Mouse (Mus musculus) midbrain, embryonic 16.5 days (tissue): ENCODE results near the gene Gpr68. TPM values are rescaled to one million over a fixed set of nuclear protein-coding genes. Genes with fewer than 3 reads are reported as not detected.

ENCODE experiments used
- ATAC-seq: fragments of 200-750 bp; cut with Nextera tagmentation; 2 replicates; pipeline ENCODE4 v1.8.0; 2017; ENCODE audit warnings: moderate TSS enrichment
- H3K27ac ChIP-seq: fragments of 300-500 bp; sonication (generic); 2 replicates; pipeline ENCODE4 v1.5.1; 2014; ENCODE audit warnings: mild to moderate bottlenecking, low read length, mixed read lengths
- H3K27me3 ChIP-seq: fragments of 300-500 bp; sonication (generic); 2 replicates; pipeline ENCODE4 v1.6.1; 2014; ENCODE audit warnings: low read depth, low read length, mixed read lengths; ENCODE audit not compliant: control insufficient read depth, insufficient read depth
- H3K36me3 ChIP-seq: fragments of 300-500 bp; sonication (generic); 2 replicates; pipeline ENCODE4 v1.6.1; 2014; ENCODE audit warnings: mild to moderate bottlenecking, low read length, moderate library complexity, mixed read lengths; ENCODE audit not compliant: control insufficient read depth, insufficient read depth
- H3K4me1 ChIP-seq: fragments of 300-500 bp; sonication (generic); 2 replicates; pipeline ENCODE4 v1.6.1; 2014; ENCODE audit warnings: mild to moderate bottlenecking, low read length, mixed read lengths; ENCODE audit not compliant: control insufficient read depth, insufficient read depth
- H3K4me2 ChIP-seq: fragments of 300-500 bp; sonication (generic); 2 replicates; pipeline ENCODE4 v1.6.1; 2014; ENCODE audit warnings: mild to moderate bottlenecking, low read length, mixed read lengths
- H3K4me3 ChIP-seq: fragments of 300-500 bp; sonication (generic); 2 replicates; pipeline ENCODE4 v1.5.1; 2014; ENCODE audit warnings: low read depth, mild to moderate bottlenecking, low read length, moderate library complexity, mixed read lengths
- H3K9ac ChIP-seq: fragments of 300-500 bp; sonication (generic); 2 replicates; pipeline ENCODE4 v1.6.1; 2014; ENCODE audit warnings: low read depth, low read length, mixed read lengths
- H3K9me3 ChIP-seq: fragments of 300-500 bp; sonication (generic); replicated peaks from 2 replicates; pipeline ENCODE4 v1.6.1; 2014; ENCODE audit warnings: mild to moderate bottlenecking, low read length, mixed read lengths; ENCODE audit not compliant: control insufficient read depth, poor library complexity, severe bottlenecking
- whole genome bisulfite sequencing: fragments of 180-500 bp; shearing (Covaris S2); extraction: QIAGEN DNeasy Blood & Tissue Kit; methylation state at CpG from one replicate; pipeline ENCODE4 v1.1.7; 2014; 5-methylcytosine and 5-hydroxymethylcytosine counted together
- polyA plus RNA-seq: library from polyadenylated mRNA; unstranded; fragments of >200 nt; fragmentation: Nextera tagmentation; extraction: Ambion mirVana; gene quantifications from 2 replicates; pipeline ENCODE4 v1.2.1, GENCODE M21; 2015

Gpr68 gene
- polyA plus RNA-seq, 1 experiment from 2014 or later = 6.2 TPM

DNA sequence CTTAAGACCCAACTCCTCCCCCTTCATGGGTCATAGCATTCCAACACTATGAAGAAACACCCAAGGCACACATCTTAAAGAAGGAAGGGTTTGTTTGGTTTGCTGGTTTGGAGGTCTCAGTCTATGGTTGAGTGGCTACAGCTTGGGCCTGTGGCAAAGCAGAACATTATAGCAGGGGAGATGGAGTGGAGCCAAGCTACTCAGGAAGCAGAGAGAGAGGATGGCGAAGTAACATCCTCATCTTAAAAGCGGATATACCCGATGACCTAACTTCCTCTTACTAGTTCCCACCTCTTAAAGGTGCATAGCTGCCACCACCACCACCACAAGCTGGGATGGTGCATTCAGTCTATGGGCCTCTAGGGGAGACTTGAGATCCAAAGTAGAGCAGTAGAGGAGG, 70.8 kb downstream of the Gpr68 start:
- H3K27me3 ChIP-seq = no peaks in the 10 kb centered on the region
- H3K27ac ChIP-seq = no peak overlapping the region
- ATAC-seq = no peak
- no peaks in the 10 kb centered on the region for H3K9me3 ChIP-seq
- H3K4me1 ChIP-seq = no peaks in the 10 kb centered on the region
- H3K4me3 ChIP-seq = no peak overlapping the region
- H3K36me3 ChIP-seq = no peaks in the 10 kb centered on the region
- H3K9ac ChIP-seq = no peak overlapping the region
- H3K4me2 ChIP-seq = no peak overlapping the region
- 95% methylated on average over 3 of the region's 3 CpGs for WGBS

DNA sequence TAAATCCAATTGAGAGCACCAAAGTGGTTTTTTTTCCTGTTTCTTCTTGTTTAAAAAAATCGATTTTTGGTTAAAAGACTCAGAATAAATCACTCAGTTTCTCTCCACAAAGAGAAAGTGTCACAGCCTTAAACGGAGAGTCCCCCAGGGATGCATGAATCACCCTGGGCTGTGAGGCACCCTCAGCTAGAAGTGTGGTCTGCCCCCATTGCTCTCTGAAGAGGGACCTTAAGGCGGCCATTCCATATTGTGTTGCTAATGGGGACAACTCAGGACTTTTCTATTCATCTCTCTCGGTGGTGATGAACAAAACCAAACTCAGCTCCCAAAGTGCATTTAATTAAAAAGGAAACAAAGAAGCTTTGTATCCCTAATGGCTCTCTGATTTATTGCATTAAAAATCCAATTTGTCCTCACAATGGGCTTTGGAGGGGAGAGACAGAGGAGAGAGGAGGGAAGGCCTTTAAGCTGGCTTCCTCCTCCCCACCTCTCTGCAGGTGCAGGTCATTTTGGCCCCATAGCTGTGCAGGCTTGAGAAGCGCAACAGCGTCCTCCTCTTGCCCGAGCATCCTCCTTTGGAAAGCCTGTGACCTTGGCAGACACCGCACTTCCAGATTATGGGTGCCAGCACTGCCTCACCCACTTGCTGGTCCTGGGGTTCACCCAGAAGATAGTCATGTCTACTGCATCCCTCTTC, 76.2 kb downstream of the Gpr68 start:
- no peak overlapping the region for H3K27ac ChIP-seq
- no peaks in the 10 kb centered on the region for H3K36me3 ChIP-seq
- H3K9me3 ChIP-seq = no peaks in the 10 kb centered on the region
- 13% methylated on average over 8 of the region's 8 CpGs for WGBS
- ATAC-seq = no peak; the same call in 1 of the 2 replicates
- no peak overlapping the region for H3K4me3 ChIP-seq
- H3K27me3 ChIP-seq = no peaks in the 10 kb centered on the region
- no peaks in the 10 kb centered on the region for H3K4me1 ChIP-seq
- no peak overlapping the region for H3K9ac ChIP-seq
- no peak overlapping the region for H3K4me2 ChIP-seq

DNA sequence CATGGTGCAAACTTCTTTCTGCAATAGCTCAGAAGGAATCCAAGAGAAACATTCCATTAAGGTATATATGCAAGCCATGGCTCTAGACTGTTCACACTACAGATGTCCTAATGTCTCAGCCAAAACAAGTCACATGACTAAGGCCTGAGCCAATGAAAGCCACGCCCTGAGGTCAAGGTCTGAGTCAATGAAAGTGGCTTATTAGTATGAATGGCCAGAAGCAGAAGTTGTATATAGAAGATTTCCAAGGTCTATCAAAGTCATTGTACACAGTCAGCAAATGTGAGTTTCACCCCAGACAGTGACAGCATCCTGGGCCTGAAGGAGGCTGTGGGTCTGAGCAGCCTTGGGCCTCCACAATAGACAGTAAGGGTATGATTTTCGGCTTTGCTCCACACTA, 77.0 kb downstream of the Gpr68 start:
- H3K4me1 ChIP-seq = no peaks in the 10 kb centered on the region
- H3K4me2 ChIP-seq = no peak overlapping the region
- WGBS = 75% methylated on average over 2 of the region's 2 CpGs

More for the DNA sequence above, 77.0 kb downstream of the Gpr68 start:
- ATAC-seq = no peak
- no peaks in the 10 kb centered on the region for H3K27me3 ChIP-seq
- no peak overlapping the region for H3K9ac ChIP-seq
- no peaks in the 10 kb centered on the region for H3K9me3 ChIP-seq
- no peaks in the 10 kb centered on the region for H3K36me3 ChIP-seq
- no peak overlapping the region for H3K4me3 ChIP-seq
- H3K27ac ChIP-seq = no peak overlapping the region

Other genes with a start within 250 kb of the Gpr68 start
- gene Rps6ka5, start 181.2 kb downstream of the Gpr68 start, polyA plus RNA-seq = 6.8 and 7.0 TPM in 2 replicates
- gene Dglucy, start 129.1 kb downstream of the Gpr68 start, polyA plus RNA-seq = 2.2 and 2.9 TPM in 2 replicates
- gene Ccdc88c, start 120.9 kb upstream of the Gpr68 start, polyA plus RNA-seq = 12.0 and 12.5 TPM in 2 replicates
- gene Ppp4r3a, start 175.5 kb upstream of the Gpr68 start, polyA plus RNA-seq = 22.8 and 24.4 TPM in 2 replicates